Mouse (Mus musculus): ENCODE results near the gene Cnot11. TPM values are rescaled to one million over a fixed set of nuclear protein-coding genes. Genes with fewer than 3 reads are reported as not detected.
"Not testable (repeated sequence)": the region's sequence is repeated elsewhere in the genome, so short reads cannot be mapped to it uniquely, and the experiment has no call there.

Cnot11 gene
- total and polyA plus RNA-seq, 3 experiments = 18.5 to 38.9 (median 23.2) TPM

GRCm38 (mm10) chr1:39581215-39581614 lies 46.4 kb downstream of the Cnot11 start:
- DNase-seq = no peak

DNA sequence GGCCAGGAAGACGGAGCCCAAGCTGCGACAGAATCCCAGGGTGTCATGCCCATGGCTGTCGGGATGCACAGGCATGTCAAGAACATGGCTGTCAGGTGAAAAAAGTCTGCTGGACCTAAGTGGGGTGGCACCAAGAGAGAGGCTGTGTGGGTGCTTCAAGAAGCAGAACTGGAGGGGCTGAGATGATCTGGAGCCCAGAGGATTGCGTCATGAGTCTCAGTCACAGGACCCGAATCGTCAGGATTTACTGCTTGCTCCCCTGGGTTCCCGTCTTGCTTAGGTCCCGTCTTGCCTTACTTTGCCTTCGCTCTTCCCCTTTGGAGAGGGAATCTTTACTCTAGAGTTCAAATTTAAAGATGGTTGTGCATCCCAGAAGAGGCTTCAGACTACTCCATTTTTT lies 48.4 kb downstream of the Cnot11 start:
- no peak for DNase-seq

- no peak for DNase-seq
These were observed 50.6 kb downstream of the Cnot11 start for GRCm38 (mm10) chr1:39585416-39585815.

DNA sequence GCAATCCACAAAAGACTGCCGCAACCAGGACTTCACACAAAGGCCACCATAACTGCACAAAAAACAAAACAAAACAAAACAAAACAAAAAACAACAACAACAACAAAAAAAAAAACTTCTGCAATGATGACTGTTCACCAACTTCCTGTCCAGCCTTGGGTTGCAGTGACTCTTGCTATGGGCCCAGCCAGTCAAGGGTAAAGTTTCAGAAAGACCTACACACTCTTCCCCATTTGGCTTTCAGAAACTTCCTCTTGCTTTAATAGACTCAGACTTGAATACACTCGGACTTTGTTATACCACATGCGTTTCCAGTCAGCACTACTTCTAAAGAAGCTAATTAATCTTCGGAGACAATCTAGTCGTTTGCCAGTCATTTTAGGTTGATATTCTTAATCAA lies 55.4 kb downstream of the Cnot11 start:
- DNase-seq = no peak

- not testable (repeated sequence) for DNase-seq
These were observed 56.8 kb downstream of the Cnot11 start for GRCm38 (mm10) chr1:39591557-39591956.

- DNase-seq = no peak
These were observed 57.3 kb downstream of the Cnot11 start for GRCm38 (mm10) chr1:39592090-39592489.

GRCm38 (mm10) chr1:39593836-39594235 lies 59.0 kb downstream of the Cnot11 start:
- no peak for DNase-seq

Other genes starting within 250 kb of the Cnot11 start
- gene Rpl31, start 167.2 kb upstream of the Cnot11 start, total RNA-seq (2021) = 100 to 1,000 TPM; 683 to 874 TPM
- gene Rpl31, start 167.2 kb upstream of the Cnot11 start, polyA plus RNA-seq (2012; rRNA removed) = 28.1 and 29.9 TPM in 2 replicates
- gene Tbc1d8, start 56.2 kb upstream of the Cnot11 start, total RNA-seq (2021) = 10 to 100 TPM in 1 of 2 experiments, 1 to 10 TPM in 1; 6.0 to 20.3 TPM
- 9.1 and 9.2 TPM in 2 replicates for gene Tbc1d8, start 56.2 kb upstream of the Cnot11 start, polyA plus RNA-seq (2012; rRNA removed)
- gene Rnf149, start 42.4 kb downstream of the Cnot11 start, total RNA-seq (2021) = 10 to 100 TPM; 39.1 to 42.5 TPM
- gene Rnf149, start 42.4 kb downstream of the Cnot11 start, polyA plus RNA-seq (2012; rRNA removed) = 30.0 and 66.9 TPM in 2 replicates
- gene Creg2, start 116.5 kb downstream of the Cnot11 start, total RNA-seq (2021) = under 1 TPM; 0.26 to 0.48 TPM
- gene Creg2, start 116.5 kb downstream of the Cnot11 start, polyA plus RNA-seq (2012; rRNA removed) = 0.03 and 0.19 TPM in 2 replicates
- not detected for gene Rfx8, start 186.0 kb downstream of the Cnot11 start, total RNA-seq (2021)
- gene Rfx8, start 186.0 kb downstream of the Cnot11 start, polyA plus RNA-seq (2012; rRNA removed) = 0.10 TPM in 1 of 2 replicates, not detected in the other

Measured in adrenal gland, adult 2 months (tissue).